Mouse (Mus musculus): Measurements from ENCODE around the gene Slc2a8. TPM values are rescaled to one million over a fixed set of nuclear protein-coding genes. Genes with fewer than 3 reads are reported as not detected.
A peak's percentile ranks its signal among the peaks of the same experiment; 100 is the strongest.

Gene Slc2a8
- polyA plus RNA-seq, 1 experiment from 2014 or later, result 19.8 TPM

- peaks cover 25% of the 10 kb centered on the region for H3K36me3 ChIP-seq
- ATAC-seq (ENCODE audit: low FRiP score), result 0 out of 2 replicates have a peak, but pooled peaks have one; percentile 1
- peak overlapping the region; percentile 91 for H3K4me2 ChIP-seq
- no peaks in the 10 kb centered on the region for H3K9me3 ChIP-seq
- H3K4me1 ChIP-seq (replicated peaks), result peaks cover 44% of the 10 kb centered on the region
- H3K9ac ChIP-seq, result peak overlapping the region; percentile 76
- peak overlapping the region; percentile 93; the same call in 1 of the 2 replicates for H3K27ac ChIP-seq
- 89% methylated on average over 9 of the region's 9 CpGs for WGBS
- peak overlapping the region; percentile 55 for H3K4me3 ChIP-seq
- H3K27me3 ChIP-seq, result no peaks in the 10 kb centered on the region
These were observed 13.8 kb downstream of the Slc2a8 start for GRCm38 (mm10) chr2:32968024-32968614.

- no peaks in the 10 kb centered on the region for H3K9me3 ChIP-seq
- H3K36me3 ChIP-seq, result peaks cover 22% of the 10 kb centered on the region
- H3K27me3 ChIP-seq, result no peaks in the 10 kb centered on the region
- under 1% methylated on average over 55 of the region's 55 CpGs for WGBS
- peak overlapping the region; percentile 76 for H3K9ac ChIP-seq
- H3K4me1 ChIP-seq (replicated peaks), result peaks cover 55% of the 10 kb centered on the region
- H3K4me2 ChIP-seq, result peak overlapping the region; percentile 91
- H3K27ac ChIP-seq, result peak overlapping the region; percentile 93
- H3K4me3 ChIP-seq, result peak overlapping the region; percentile 55
- ATAC-seq (ENCODE audit: low FRiP score), result peak; percentile 89
These were observed 14.9 kb downstream of the Slc2a8 start for GRCm38 (mm10) chr2:32966689-32967631.

- H3K9ac ChIP-seq, result peak overlapping the region; percentile 76
- peak overlapping the region; percentile 91 for H3K4me2 ChIP-seq
- H3K4me1 ChIP-seq (replicated peaks), result peaks cover 54% of the 10 kb centered on the region
- no peaks in the 10 kb centered on the region for H3K27me3 ChIP-seq
- no peak for ATAC-seq (ENCODE audit: low FRiP score)
- peak overlapping the region; percentile 55 for H3K4me3 ChIP-seq
- WGBS, result 14% methylated on average over 13 of the region's 13 CpGs
- peak overlapping the region; percentile 93 for H3K27ac ChIP-seq
- no peaks in the 10 kb centered on the region for H3K9me3 ChIP-seq
- H3K36me3 ChIP-seq, result peaks cover 22% of the 10 kb centered on the region
These were observed 15.6 kb downstream of the Slc2a8 start for GRCm38 (mm10) chr2:32966184-32966688.

GRCm38 (mm10) chr2:32965511-32966183 lies 16.2 kb downstream of the Slc2a8 start:
- ATAC-seq (ENCODE audit: low FRiP score), result no peak
- peaks cover 22% of the 10 kb centered on the region for H3K36me3 ChIP-seq
- H3K4me3 ChIP-seq, result no peak overlapping the region
- H3K9ac ChIP-seq, result no peak overlapping the region
- no peaks in the 10 kb centered on the region for H3K9me3 ChIP-seq
- WGBS, result 19% methylated on average over 7 of the region's 7 CpGs
- no peak overlapping the region for H3K27ac ChIP-seq
- H3K4me2 ChIP-seq, result no peak overlapping the region
- H3K4me1 ChIP-seq (replicated peaks), result peaks cover 58% of the 10 kb centered on the region
- H3K27me3 ChIP-seq, result no peaks in the 10 kb centered on the region

GRCm38 (mm10) chr2:32964659-32965457 lies 17.0 kb downstream of the Slc2a8 start:
- no peak overlapping the region for H3K4me3 ChIP-seq
- no peak for ATAC-seq (ENCODE audit: low FRiP score)
- no peaks in the 10 kb centered on the region for H3K9me3 ChIP-seq
- 30% methylated on average over 10 of the region's 10 CpGs for WGBS
- H3K4me2 ChIP-seq, result no peak overlapping the region
- no peaks in the 10 kb centered on the region for H3K27me3 ChIP-seq
- peaks cover 63% of the 10 kb centered on the region for H3K4me1 ChIP-seq (replicated peaks)
- H3K27ac ChIP-seq, result no peak overlapping the region
- H3K36me3 ChIP-seq, result peaks cover 22% of the 10 kb centered on the region
- no peak overlapping the region for H3K9ac ChIP-seq

- peaks cover 64% of the 10 kb centered on the region for H3K4me1 ChIP-seq (replicated peaks)
- WGBS, result 71% methylated on average over 1 of the region's 1 CpGs
- peaks cover 29% of the 10 kb centered on the region for H3K36me3 ChIP-seq
- no peak overlapping the region for H3K4me2 ChIP-seq
- H3K27ac ChIP-seq, result no peak overlapping the region
- H3K27me3 ChIP-seq, result no peaks in the 10 kb centered on the region
- no peak for ATAC-seq (ENCODE audit: low FRiP score)
- peak overlapping the region; percentile 5; the same call in 1 of the 2 replicates for H3K4me3 ChIP-seq
- H3K9ac ChIP-seq, result peak overlapping the region; percentile 91; the same call in 1 of the 2 replicates
- no peaks in the 10 kb centered on the region for H3K9me3 ChIP-seq
These were observed 17.9 kb downstream of the Slc2a8 start for GRCm38 (mm10) chr2:32963981-32964380.

- no peak for ATAC-seq (ENCODE audit: low FRiP score)
- H3K27me3 ChIP-seq, result no peaks in the 10 kb centered on the region
- 75% methylated on average over 4 of the region's 4 CpGs for WGBS
- H3K4me3 ChIP-seq, result peak overlapping the region; percentile 5; the same call in 1 of the 2 replicates
- H3K9ac ChIP-seq, result peak overlapping the region; percentile 91; the same call in 1 of the 2 replicates
- H3K4me2 ChIP-seq, result peak overlapping the region; percentile 97
- peaks cover 64% of the 10 kb centered on the region for H3K4me1 ChIP-seq (replicated peaks)
- peaks cover 30% of the 10 kb centered on the region for H3K36me3 ChIP-seq
- H3K27ac ChIP-seq, result no peak overlapping the region
- H3K9me3 ChIP-seq, result no peaks in the 10 kb centered on the region
These were observed 18.3 kb downstream of the Slc2a8 start for GRCm38 (mm10) chr2:32963544-32963943.

GRCm38 (mm10) chr2:32962875-32963220 lies 19.0 kb downstream of the Slc2a8 start:
- H3K27ac ChIP-seq, result peak overlapping the region; percentile 82; the same call in 1 of the 2 replicates
- H3K9me3 ChIP-seq, result no peaks in the 10 kb centered on the region
- WGBS, result 12% methylated on average over 9 of the region's 9 CpGs
- H3K27me3 ChIP-seq, result no peaks in the 10 kb centered on the region
- H3K4me3 ChIP-seq, result peak overlapping the region; percentile 79
- H3K36me3 ChIP-seq, result peaks cover 36% of the 10 kb centered on the region
- H3K4me2 ChIP-seq, result peak overlapping the region; percentile 97
- peaks cover 58% of the 10 kb centered on the region for H3K4me1 ChIP-seq (replicated peaks)
- ATAC-seq (ENCODE audit: low FRiP score), result no peak
- H3K9ac ChIP-seq, result peak overlapping the region; percentile 91

GRCm38 (mm10) chr2:32962062-32962874 lies 19.6 kb downstream of the Slc2a8 start:
- Histone ChIP-seq H3K4me3 (peak overlapping the region; percentile 79), H3K4me1 (replicated peaks) (peaks cover 52% of the 10 kb centered on the region), H3K4me2 (peak overlapping the region; percentile 97), H3K27ac (peak overlapping the region; percentile 82), H3K9ac (peak overlapping the region; percentile 91), H3K9me3 (no peaks in the 10 kb centered on the region), H3K36me3 (peaks cover 41% of the 10 kb centered on the region), H3K27me3 (no peaks in the 10 kb centered on the region)
- 0 out of 2 replicates have a peak, but pooled peaks have one; percentile 0 for ATAC-seq (ENCODE audit: low FRiP score)
- WGBS, result under 1% methylated on average over 33 of the region's 33 CpGs

- peak; percentile 93 for ATAC-seq (ENCODE audit: low FRiP score)
- Histone ChIP-seq H3K9me3 (no peaks in the 10 kb centered on the region), H3K4me3 (peak within 1 kb of the TSS; percentile 79), H3K27ac (peak within 1 kb of the TSS; percentile 82), H3K36me3 (peaks cover 50% of the 10 kb centered on the region), H3K27me3 (no peaks in the 10 kb centered on the region), H3K4me2 (peak within 1 kb of the TSS; percentile 97), H3K4me1 (replicated peaks) (peaks cover 49% of the 10 kb centered on the region), H3K9ac (peak within 1 kb of the TSS; percentile 91)
- WGBS, result 3% methylated on average over 55 of the region's 55 CpGs
These were observed 20.5 kb downstream of the Slc2a8 start, which contains the start of the genes Rpl12 and Lrsam1 for GRCm38 (mm10) chr2:32961192-32961995. Gene Rpl12, plus strand, starts transcription at chr2:32961559. Gene Lrsam1, minus strand, starts transcription at chr2:32961614.
